Mouse (Mus musculus): Measurements from ENCODE around the gene Cbx1.

GRCm38 (mm10) chr11:96755298-96755697 is 33.6 kb upstream of the Cbx1 start:
- TF ChIP-seq GATA1 (IDR thresholded peaks at IDR 0.05; ENCODE audit: borderline replicate concordance, low read length), result no peak
- no peak for TF ChIP-seq FLI1 (IDR thresholded peaks at IDR 0.05; ENCODE audit: low read length)
